Mouse (Mus musculus): ENCODE data around the gene Aff3.

The Aff3 gene

DNA sequence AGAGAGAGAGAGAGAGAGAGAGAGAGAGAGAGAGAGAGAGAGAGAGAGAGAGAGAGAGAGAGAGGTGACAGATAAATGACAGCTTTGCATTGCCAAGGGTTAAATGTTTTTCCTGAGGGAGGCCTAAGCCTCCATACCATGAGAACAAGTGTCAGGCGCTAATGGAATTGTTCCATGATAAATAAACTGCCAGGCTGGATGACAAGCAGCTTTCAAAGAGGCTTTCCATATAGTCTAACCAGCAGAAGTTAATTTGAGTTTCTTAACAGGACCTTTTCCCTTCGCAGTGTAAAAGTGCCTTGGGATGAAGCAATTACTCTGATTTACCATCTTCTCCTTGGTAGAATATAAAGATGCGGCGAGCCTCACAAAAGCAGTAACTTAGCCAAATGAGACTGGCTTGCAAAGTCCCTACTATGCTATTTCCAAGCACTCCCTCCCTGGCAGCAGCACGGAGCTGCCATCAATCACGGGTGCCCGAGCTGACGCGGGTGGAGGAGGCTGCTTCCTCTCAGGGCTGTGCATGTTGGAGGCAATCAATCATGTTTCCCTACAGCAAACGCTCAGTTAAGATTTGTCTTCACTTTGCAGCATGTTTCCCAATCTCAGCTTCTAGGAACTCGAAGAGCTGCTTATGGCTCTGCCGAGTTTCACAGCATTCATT lies 119.3 kb downstream of the Aff3 start:
- DNase-seq (ENCODE audit: low spot score in 2 of 2): no peak

DNA sequence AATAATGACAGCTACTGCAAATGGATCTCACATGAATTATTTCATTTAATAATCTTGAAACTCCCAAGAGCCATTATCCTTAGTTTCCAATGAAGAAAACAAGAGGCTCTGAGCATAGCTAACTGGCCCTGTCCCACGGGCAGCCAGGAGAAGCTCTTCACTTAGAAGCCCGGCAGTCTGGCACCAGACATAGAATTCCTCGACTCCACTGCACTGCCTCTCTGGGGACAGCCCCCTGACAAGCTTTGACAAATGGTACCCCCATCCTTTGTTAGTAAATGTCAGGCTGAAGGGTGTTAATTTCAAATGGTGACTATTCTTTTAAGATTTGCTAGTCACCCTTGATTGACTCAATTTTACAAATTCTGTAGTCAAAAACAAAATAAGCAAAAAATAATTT lies 120.3 kb downstream of the Aff3 start:
- DNase-seq (ENCODE audit: low spot score in 2 of 2): no peak

GRCm38 (mm10) chr1:38541536-38541935 lies 123.2 kb downstream of the Aff3 start:
- DNase-seq (ENCODE audit: low spot score in 2 of 2): no peak

GRCm38 (mm10) chr1:38536929-38537540 lies 127.7 kb downstream of the Aff3 start:
- DNase-seq (ENCODE audit: low spot score in 2 of 2): no peak

DNA sequence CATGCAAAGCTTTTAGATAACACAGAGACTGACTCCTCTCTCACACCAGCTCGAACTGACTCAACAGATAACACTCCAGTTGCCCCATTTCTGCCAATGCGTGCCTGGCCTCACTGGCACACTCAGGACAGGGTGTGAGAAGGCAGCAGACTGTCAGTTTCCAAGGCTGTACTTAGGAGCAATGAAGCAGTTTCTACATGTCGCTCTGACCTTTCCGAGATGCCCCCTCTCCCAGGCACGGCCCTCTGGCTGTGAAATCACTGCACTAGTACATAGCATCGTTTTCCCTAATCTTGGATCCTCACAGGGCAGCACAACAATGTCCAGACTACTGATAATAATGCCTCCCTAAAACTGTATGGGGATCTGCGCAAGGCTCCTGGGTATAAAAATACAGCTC lies 132.2 kb downstream of the Aff3 start:
- DNase-seq (ENCODE audit: low spot score in 2 of 2): no peak

DNA sequence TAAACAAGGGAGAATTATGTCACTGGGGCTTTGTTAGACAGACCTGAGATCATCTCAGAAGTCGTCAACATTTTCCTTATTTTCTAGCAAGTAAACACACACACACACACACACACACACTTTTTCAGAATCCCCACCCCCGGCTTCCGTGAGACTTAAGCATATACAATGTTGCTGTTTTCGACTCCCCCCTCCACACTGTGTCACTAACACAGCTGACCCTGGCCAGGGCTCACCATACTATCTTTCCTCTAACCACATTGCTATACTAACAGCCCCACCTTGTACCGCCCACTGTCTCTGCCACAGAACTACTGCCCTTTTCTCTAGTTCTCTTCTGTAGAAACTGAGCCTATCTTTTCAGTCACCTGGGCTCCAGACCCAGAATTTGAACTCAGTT lies 136.1 kb downstream of the Aff3 start:
- DNase-seq (ENCODE audit: low spot score in 2 of 2): no peak

- no peak for DNase-seq (ENCODE audit: low spot score in 2 of 2)
Observed at GRCm38 (mm10) chr1:38526568-38526967, 138.2 kb downstream of the Aff3 start.

DNA sequence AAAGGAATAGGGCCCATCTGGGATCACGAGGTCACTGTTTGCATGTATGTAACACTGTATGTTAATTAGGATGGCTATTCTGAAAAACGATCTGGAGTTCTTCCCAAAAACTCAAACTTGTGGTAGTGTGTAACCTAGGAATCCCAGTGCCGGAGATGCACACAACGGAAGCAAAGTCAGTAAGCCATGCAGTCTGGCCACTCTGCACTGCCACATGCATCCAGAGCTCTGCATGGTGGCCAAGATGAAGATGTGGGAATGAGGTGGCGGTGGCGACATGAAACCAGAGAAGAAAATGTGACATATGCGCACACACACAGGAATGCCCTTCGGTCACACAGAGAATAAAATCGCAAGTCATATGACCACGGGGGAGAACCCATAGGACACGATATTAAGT lies 143.1 kb downstream of the Aff3 start:
- DNase-seq (ENCODE audit: low spot score in 2 of 2): no peak

GRCm38 (mm10) chr1:38516225-38516624 lies 148.5 kb downstream of the Aff3 start:
- no peak for DNase-seq (ENCODE audit: low spot score in 2 of 2)

DNA sequence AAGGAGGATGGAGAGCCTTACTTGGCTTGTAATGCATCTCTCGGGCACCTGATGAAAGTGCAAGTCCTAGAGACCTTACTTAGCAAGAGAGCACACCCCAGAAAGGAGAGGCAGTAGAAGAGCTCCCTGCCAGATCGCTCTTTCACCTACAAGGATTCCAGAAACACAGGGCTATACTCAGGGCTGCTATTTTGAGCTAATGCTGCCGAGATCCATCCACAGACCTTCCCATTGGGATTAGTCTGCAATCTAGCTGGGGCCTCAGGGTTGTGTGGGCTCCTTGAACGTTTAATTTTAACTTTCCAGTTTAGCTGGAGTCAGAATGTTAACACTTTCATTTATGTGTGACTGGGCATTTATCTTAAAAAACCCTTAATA lies 150.1 kb downstream of the Aff3 start:
- DNase-seq (ENCODE audit: low spot score in 2 of 2): no peak

GRCm38 (mm10) chr1:38513970-38514633 lies 150.7 kb downstream of the Aff3 start:
- no peak for DNase-seq (ENCODE audit: low spot score in 2 of 2)

GRCm38 (mm10) chr1:38512258-38513081 lies 152.3 kb downstream of the Aff3 start:
- DNase-seq (ENCODE audit: low spot score in 2 of 2): no peak

GRCm38 (mm10) chr1:38511076-38511475 lies 153.7 kb downstream of the Aff3 start:
- DNase-seq (ENCODE audit: low spot score in 2 of 2): no peak

- DNase-seq (ENCODE audit: low spot score in 2 of 2): no peak
Observed at GRCm38 (mm10) chr1:38509301-38509700, 155.5 kb downstream of the Aff3 start.

GRCm38 (mm10) chr1:38507636-38508179 lies 157.0 kb downstream of the Aff3 start:
- DNase-seq (ENCODE audit: low spot score in 2 of 2): no peak

DNA sequence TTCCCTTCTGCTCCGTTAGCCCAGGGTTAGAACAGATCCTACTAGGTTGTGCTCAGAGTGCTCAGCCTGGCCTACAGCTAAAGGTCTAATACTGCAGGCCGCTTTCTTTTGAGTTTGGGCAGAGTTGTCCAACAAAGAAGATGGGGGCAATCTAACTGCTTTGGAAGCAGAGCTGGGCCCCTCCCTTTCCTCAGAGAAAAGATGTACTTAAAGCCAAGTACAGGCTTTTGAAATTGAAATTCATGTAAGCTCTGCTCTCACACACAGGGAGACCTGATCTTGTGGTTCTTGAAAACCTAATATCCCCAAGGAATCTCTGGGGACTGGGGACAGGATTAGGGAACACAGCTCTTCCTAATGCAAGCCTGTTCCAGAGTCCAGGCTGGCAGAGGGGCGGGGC lies 158.4 kb downstream of the Aff3 start:
- no peak for DNase-seq (ENCODE audit: low spot score in 2 of 2)

DNA sequence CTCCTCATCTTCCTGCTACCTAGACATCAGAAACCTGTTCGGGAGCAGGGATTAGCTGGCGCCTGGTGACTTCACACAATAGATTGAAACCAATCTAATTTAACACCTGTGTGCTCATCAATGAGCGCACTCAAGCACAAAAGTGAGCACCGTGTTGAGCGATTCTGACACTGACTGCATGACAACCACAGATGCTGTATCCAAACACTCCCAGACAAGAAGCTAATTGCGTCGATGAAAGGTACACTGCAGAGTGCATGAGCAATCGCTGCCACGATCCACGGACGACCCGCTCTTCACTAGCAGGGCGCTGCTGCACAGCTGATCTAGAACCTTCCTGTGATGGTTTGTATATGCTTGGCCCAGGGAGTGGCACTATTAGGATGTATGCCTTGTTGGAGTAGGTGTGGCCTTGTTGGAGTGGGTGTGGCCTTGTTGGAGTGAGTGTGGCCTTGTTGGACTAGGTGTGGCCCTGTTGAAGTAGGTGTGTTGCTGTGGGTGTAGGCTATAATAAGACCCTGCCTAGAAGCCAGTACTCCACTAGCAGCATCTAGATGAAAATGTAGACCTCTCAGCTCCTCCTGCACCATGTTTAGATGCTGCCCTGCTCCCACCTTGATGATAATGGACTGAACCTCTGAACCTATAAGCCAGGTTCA lies 161.2 kb downstream of the Aff3 start:
- no peak for DNase-seq (ENCODE audit: low spot score in 2 of 2)

GRCm38 (mm10) chr1:38502797-38503196 lies 162.0 kb downstream of the Aff3 start:
- no peak for DNase-seq (ENCODE audit: low spot score in 2 of 2)

- DNase-seq (ENCODE audit: low spot score in 2 of 2): no peak
Observed at GRCm38 (mm10) chr1:38501231-38501630, 163.5 kb downstream of the Aff3 start.

DNA sequence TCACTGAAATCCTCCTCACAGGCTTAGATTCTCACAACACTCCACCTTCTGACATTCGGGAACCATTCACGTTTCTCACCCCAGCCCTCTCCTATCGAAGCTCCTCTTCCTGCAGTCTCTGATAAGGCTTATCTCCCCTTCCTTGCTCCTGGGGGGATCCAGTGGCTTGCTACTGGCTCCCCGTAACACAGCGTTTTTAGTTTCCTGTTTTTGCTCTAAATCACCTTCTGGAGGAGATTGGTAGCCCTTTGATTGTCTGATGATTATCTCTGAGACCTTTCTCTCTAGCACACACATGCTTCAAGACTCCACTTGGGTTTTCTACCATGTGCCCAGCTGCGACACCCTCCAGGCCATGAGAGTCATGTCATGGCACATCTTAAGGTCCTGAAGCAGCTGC lies 165.3 kb downstream of the Aff3 start:
- DNase-seq (ENCODE audit: low spot score in 2 of 2): no peak

- DNase-seq (ENCODE audit: low spot score in 2 of 2): no peak
Observed at GRCm38 (mm10) chr1:38497576-38497975, 167.2 kb downstream of the Aff3 start.
